Mouse (Mus musculus) hindbrain, embryonic 11.5 days (tissue): ENCODE measurements around the gene Grifin. TPM values are rescaled to one million over a fixed set of nuclear protein-coding genes. Genes with fewer than 3 reads are reported as not detected.

ENCODE experiments used
- ATAC-seq: fragments of 200-750 bp; cut with Nextera tagmentation; 2 replicates; pipeline ENCODE4 v1.8.0; 2017; ENCODE audit warnings: mild to moderate bottlenecking, moderate TSS enrichment, moderate library complexity; ENCODE audit not compliant: low FRiP score
- DNase-seq: peaks from one replicate; pipeline ENCODE4 v3.0.0-alpha.2; 2015; ENCODE audit warnings: low spot score
- H3K27ac ChIP-seq: fragments of 300-500 bp; sonication (generic); 2 replicates; pipeline ENCODE4 v1.5.1; 2014; ENCODE audit warnings: mild to moderate bottlenecking, low read depth, low read length
- H3K27me3 ChIP-seq: fragments of 300-500 bp; sonication (generic); 2 replicates; pipeline ENCODE4 v1.6.1; 2014; ENCODE audit warnings: mild to moderate bottlenecking, low read length, moderate library complexity, mixed read lengths; ENCODE audit not compliant: control insufficient read depth, insufficient read depth
- H3K36me3 ChIP-seq: fragments of 300-500 bp; sonication (generic); 2 replicates; pipeline ENCODE4 v1.6.1; 2014; ENCODE audit warnings: mild to moderate bottlenecking, low read length, moderate library complexity, mixed read lengths; ENCODE audit not compliant: control insufficient read depth, insufficient read depth
- H3K4me1 ChIP-seq: fragments of 300-500 bp; sonication (generic); replicated peaks from 2 replicates; pipeline ENCODE4 v1.6.1; 2014; ENCODE audit warnings: low read length, mixed read lengths; ENCODE audit not compliant: control insufficient read depth, insufficient read depth
- H3K4me2 ChIP-seq: fragments of 300-500 bp; sonication (generic); replicated peaks from 2 replicates; pipeline ENCODE4 v1.6.1; 2014; ENCODE audit warnings: mild to moderate bottlenecking, low read depth, low read length
- H3K4me3 ChIP-seq: fragments of 300-500 bp; sonication (generic); 2 replicates; pipeline ENCODE4 v1.5.1; 2014; ENCODE audit warnings: low read depth, low read length
- H3K9ac ChIP-seq: fragments of 300-500 bp; sonication (generic); 2 replicates; pipeline ENCODE4 v1.6.1; 2014; ENCODE audit warnings: low read depth, low read length
- H3K9me3 ChIP-seq: fragments of 300-500 bp; sonication (generic); 2 replicates; pipeline ENCODE4 v1.6.1; 2016; ENCODE audit warnings: low read length; ENCODE audit not compliant: control insufficient read depth
- WGBS: fragments of 180-500 bp; shearing (Covaris S2); extraction: QIAGEN DNeasy Blood & Tissue Kit; methylation state at CpG from one replicate; pipeline ENCODE4 v1.1.7; 2014; 5-methylcytosine and 5-hydroxymethylcytosine counted together
- polyA plus RNA-seq: library from polyadenylated mRNA; unstranded; fragments of >200 nt; fragmentation: Nextera tagmentation; extraction: Ambion mirVana; gene quantifications from 2 replicates; pipeline ENCODE4 v1.2.1, GENCODE M21; 2014

The Grifin gene
- polyA plus RNA-seq, 1 experiment from 2014 or later = not detected

DNA sequence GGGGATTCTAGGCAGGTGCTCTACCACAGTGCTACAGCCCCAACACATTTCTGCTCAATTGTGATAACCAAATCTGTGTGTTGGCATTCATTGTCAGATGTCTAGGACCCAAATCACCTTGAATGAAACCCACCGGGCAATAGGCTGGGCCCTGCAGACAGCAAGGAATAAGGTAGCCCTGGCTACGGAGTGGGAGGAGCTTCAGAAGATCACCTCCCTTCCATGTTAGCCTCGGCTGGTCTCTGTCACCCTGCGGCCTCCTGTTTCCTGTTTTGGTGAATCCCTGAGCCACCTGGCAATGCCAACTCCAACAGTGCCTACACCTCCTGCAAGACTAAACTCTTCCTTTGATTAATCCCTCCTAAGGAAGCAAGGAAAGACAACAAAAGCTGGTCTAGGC is 32.9 kb upstream of the Grifin start:
- ATAC-seq (no peak), DNase-seq (no peak)
- Histone ChIP-seq H3K9ac (no peak overlapping the region), H3K27me3 (no peaks in the 10 kb centered on the region), H3K9me3 (no peaks in the 10 kb centered on the region), H3K36me3 (no peaks in the 10 kb centered on the region), H3K4me1 (peaks cover 7% of the 10 kb centered on the region; the same call in 1 of the 2 replicates), H3K4me2 (no peak overlapping the region), H3K4me3 (no peak overlapping the region), H3K27ac (no peak overlapping the region)
- WGBS = 80% methylated on average over 4 of the region's 4 CpGs

DNA sequence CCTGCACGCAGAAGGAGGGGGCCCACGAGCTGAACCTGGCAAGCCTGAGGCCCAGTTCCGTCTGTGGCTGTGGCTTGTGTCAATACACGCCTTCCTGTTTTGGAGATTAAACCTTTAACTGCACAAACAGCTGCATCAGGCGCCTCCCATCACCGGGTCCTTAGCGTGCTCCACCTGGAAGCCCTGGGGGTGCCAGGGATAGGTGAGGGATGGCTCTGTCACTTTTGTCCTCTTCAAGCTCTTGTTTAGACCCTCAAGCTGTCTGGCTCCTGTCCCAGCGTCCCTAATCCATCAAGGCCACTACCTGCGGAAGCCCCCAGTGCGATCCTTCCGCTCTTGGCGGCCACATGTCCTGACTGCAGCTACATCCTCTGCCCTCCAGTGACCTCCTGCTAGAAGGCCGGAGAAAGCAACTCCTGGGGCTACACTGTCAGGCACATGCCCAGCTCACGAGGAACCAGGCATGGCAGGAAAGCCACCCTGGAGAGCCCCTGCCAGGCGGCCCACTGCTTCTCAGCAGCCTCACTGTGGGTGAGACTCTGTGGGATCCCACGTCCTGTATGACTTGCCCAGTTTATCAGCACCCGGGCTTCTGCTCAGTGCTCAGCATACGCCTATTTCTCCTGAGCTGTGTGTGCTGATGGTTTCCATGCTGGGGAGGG is 32.2 kb upstream of the Grifin start:
- DNase-seq (no peak), ATAC-seq (no peak)
- Histone ChIP-seq H3K36me3 (no peaks in the 10 kb centered on the region), H3K27me3 (no peaks in the 10 kb centered on the region), H3K4me1 (peaks cover 7% of the 10 kb centered on the region; the same call in 1 of the 2 replicates), H3K4me3 (no peak overlapping the region), H3K27ac (no peak overlapping the region), H3K4me2 (no peak overlapping the region), H3K9me3 (no peaks in the 10 kb centered on the region), H3K9ac (no peak overlapping the region)
- 67% methylated on average over 18 of the region's 18 CpGs for whole genome bisulfite sequencing

DNA sequence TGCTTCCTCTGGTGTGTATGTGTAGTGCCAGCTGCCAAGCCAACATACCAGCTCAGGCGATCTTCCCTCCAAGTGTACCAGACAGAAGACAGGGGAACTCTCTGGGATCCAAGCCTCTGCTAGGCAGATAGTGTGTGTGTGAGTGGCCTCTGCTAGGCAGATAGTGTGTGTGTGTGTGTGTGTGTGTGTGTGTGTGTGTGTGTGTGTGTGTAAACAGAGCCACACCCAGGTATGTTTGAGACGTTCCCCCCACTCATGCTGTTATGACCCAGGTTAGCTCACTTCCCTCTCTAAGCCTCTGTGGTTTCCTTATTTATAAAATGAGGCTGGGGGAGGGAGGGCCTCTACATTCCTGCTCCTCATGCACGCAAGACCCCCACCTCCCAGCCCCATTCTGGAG is 31.6 kb upstream of the Grifin start:
- H3K27me3 ChIP-seq = no peaks in the 10 kb centered on the region
- no peak for DNase-seq
- 70% methylated on average over 3 of the region's 3 CpGs for WGBS
- no peak overlapping the region for H3K4me2 ChIP-seq
- H3K9ac ChIP-seq = no peak overlapping the region
- H3K4me1 ChIP-seq = peaks cover 3% of the 10 kb centered on the region; the same call in 1 of the 2 replicates
- no peaks in the 10 kb centered on the region for H3K36me3 ChIP-seq
- H3K9me3 ChIP-seq = no peaks in the 10 kb centered on the region
- no peak overlapping the region for H3K4me3 ChIP-seq
- no peak overlapping the region for H3K27ac ChIP-seq
- ATAC-seq = no peak

DNA sequence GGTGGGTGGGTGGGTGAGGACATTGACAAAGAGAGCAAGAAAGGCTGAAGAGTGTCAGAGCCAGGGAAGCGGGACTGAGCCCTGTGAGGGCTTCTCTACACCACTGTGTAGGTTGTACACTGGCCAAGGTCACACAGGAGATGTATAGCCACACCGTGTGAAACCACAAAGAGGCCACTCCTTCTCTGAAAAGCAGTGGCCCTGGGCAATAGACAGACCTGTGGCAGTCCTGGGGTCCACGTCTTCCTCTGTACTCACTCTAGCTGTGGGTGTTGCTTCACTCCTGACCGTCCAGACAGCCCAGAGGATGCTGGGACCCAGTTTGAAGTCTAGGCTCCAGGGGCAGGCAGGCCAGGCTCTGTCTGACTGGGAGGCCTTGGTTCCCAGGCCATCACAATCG is 30.0 kb upstream of the Grifin start:
- Histone ChIP-seq H3K4me3 (no peak overlapping the region), H3K4me1 (peaks cover 3% of the 10 kb centered on the region; the same call in 1 of the 2 replicates), H3K27me3 (no peaks in the 10 kb centered on the region), H3K9me3 (no peaks in the 10 kb centered on the region), H3K36me3 (no peaks in the 10 kb centered on the region), H3K9ac (no peak overlapping the region), H3K27ac (no peak overlapping the region), H3K4me2 (no peak overlapping the region)
- no peak for ATAC-seq
- WGBS = 67% methylated on average over 5 of the region's 5 CpGs
- no peak for DNase-seq

DNA sequence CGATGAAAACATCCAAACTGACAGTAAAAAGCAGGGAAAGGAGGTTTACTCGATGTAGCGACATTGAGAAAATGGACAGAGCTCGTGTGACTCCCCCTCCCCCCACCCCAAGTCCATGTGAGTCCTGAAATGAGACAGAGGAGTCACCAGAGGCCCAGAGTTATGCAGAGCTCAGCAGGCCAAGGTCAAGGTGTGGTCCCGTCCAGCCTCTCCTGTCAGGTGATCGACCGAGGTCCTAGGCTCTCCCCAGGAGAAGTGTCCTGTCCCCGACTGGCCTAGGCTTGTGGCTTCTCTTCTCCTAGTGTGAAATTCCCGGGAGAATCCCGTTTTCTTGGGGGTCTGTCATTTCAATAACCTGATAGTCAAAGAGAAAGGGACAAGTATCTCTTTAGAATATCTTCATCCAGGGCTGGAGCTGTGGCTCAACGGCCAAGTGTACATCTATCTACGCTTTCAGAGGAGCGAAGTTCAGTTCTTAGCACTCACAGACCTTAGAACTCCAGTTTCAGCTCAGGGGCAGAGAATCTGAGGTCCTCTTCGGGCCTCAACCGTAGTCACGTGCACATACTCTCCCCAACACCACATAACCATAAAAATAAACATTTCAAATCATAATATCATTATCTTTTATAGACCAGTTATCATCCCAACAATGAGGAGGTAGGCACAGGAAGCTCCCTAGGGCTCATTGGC is 24.4 kb upstream of the Grifin start:
- DNase-seq (no peak), ATAC-seq (no peak)
- WGBS = 92% methylated on average over 16 of the region's 16 CpGs
- peaks cover 3% of the 10 kb centered on the region for H3K4me1 ChIP-seq
- H3K27ac ChIP-seq = no peak overlapping the region
- H3K4me2 ChIP-seq = no peak overlapping the region
- H3K9ac ChIP-seq = no peak overlapping the region
- no peaks in the 10 kb centered on the region for H3K27me3 ChIP-seq
- H3K36me3 ChIP-seq = no peaks in the 10 kb centered on the region
- H3K4me3 ChIP-seq = no peak overlapping the region
- no peaks in the 10 kb centered on the region for H3K9me3 ChIP-seq

DNA sequence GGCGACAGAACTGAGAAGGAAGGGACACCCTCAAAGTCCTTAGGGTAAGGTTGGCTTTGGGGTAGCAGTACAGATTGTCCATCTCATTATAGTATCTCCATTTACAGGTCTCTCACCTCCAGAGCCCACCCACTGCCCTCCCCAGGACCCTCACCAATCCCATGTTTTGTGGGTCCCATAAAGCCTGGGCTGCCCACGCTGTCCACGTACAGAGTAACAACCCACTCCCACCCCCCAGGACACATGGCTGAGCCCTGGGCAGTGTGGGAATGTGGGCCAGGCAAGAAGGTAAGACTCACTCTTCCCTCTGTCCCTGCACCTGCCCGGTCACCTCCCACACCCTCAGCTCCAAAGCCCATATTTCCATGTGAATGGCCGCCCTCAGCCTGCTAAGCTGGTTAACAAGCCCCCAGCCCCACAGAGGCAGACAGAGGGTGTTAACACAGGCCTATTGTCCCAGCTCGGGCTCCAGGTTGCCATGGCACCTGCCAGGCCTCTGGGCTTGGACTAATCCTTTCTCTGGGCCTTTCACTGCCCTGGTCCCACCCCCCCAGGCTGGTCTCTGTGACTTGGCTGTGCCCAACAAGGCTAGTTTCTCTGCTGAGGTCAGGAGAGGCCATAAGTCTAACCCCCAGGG is 19.0 kb upstream of the Grifin start:
- H3K9me3 ChIP-seq = no peaks in the 10 kb centered on the region
- peak overlapping the region; percentile 17; the same call in 1 of the 2 replicates for H3K4me2 ChIP-seq
- peaks cover 41% of the 10 kb centered on the region for H3K4me1 ChIP-seq
- H3K9ac ChIP-seq = peak overlapping the region; percentile 44; the same call in 1 of the 2 replicates
- H3K36me3 ChIP-seq = no peaks in the 10 kb centered on the region
- ATAC-seq = peak; percentile 75
- WGBS = 8% methylated on average over 6 of the region's 6 CpGs
- no peak overlapping the region for H3K4me3 ChIP-seq
- H3K27ac ChIP-seq = peak overlapping the region; percentile 91
- peak; percentile 85 for DNase-seq
- H3K27me3 ChIP-seq = no peaks in the 10 kb centered on the region

DNA sequence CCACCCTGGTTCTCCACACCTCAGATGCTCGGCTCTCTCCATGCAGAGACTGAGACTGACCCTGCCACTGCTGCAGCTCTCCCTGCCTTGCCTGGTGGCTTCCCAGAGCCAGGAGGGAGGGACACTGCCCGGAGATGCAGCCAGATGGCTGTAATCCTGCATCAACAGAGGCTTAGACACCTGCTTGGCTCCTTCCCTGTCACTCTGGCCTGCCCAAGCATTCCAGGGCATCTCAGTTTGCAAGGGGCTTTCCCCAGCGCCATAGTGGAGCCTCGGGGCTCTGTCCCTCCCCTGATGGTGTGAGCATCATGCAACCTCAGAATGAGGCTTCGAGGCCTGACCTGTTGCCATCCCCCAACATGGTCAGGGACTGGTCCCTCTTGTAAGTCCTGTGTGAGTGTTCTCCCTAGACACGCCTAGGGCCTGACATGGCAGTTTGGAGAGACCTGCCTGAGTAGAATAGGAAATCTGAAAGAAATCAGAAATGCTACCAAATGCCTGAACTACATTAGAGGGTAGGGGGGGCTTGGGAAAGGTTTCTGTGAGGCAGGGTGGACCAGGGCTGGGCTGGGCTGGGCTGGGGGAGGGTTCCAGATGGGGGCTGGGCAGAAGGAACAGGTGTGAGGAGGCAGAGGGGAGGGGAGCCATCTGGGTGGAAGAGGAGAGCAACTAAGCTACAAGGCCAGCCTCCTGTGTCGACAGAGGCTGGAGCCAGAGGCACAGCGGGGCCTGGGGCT is 18.3 kb upstream of the Grifin start:
- Histone ChIP-seq H3K27ac (peak overlapping the region; percentile 91), H3K27me3 (no peaks in the 10 kb centered on the region), H3K9me3 (no peaks in the 10 kb centered on the region), H3K4me3 (no peak overlapping the region), H3K4me1 (peaks cover 43% of the 10 kb centered on the region), H3K36me3 (no peaks in the 10 kb centered on the region), H3K9ac (peak overlapping the region; percentile 44; the same call in 1 of the 2 replicates), H3K4me2 (no peak overlapping the region)
- WGBS = 14% methylated on average over 8 of the region's 8 CpGs
- DNase-seq (peak; percentile 48), ATAC-seq (peak; percentile 8; the same call in 1 of the 2 replicates)

DNA sequence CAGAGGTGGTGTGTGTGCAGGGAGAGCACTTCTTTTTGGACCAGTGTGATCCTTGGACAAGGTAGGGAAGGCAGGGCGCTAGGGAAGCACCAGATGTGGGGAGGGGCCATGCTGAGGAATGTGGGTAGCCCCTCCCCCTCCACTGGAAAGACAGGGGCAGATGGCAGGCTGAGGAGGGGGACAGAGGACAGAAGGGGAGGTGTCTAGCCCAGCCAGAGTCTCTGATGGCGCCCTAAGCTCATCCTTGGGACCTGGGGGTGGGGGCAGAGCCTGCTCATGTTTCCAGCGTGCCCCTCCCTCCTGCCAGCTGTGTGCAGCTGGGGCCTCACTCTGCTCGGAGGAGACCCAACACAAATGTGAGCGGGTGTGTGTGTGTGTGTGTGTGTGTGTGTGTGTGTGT is 16.7 kb upstream of the Grifin start:
- H3K4me2 ChIP-seq = no peak overlapping the region; the same call in 1 of the 2 replicates
- H3K9me3 ChIP-seq = no peaks in the 10 kb centered on the region
- no peak overlapping the region for H3K4me3 ChIP-seq
- peak; percentile 62 for DNase-seq
- no peaks in the 10 kb centered on the region for H3K27me3 ChIP-seq
- H3K4me1 ChIP-seq = peaks cover 43% of the 10 kb centered on the region
- 0% methylated on average over 5 of the region's 5 CpGs for WGBS
- peak overlapping the region; percentile 75 for H3K27ac ChIP-seq
- H3K9ac ChIP-seq = no peak overlapping the region
- 0 out of 2 replicates have a peak, but pooled peaks have one; percentile 6 for ATAC-seq
- H3K36me3 ChIP-seq = no peaks in the 10 kb centered on the region
